ENCODE assay signal across 12 mouse cellular contexts in genomic region chr1:161268884-161269283, GRCm38 (mm10). TPM values are rescaled to one million over a fixed set of nuclear protein-coding genes. Genes with fewer than 3 reads are reported as not detected.
A peak's percentile ranks its signal among the peaks of the same experiment; 100 is the strongest.
DNase-seq lines count a peak whose midpoint lies in the region; ATAC-seq and TF ChIP-seq lines count a peak whose summit lies in the region.
"Had no signal": no experiment of that assay in that cellular context is flagged by ENCODE, and none has a peak within 500 bp of the region (broad histone marks: within the 10 kb centered on the region; RNA-seq: fewer than 3 reads in every experiment).

No protein-coding gene starts in this region.

- H3K4me3 ChIP-seq in midbrain, embryonic 11.5 days (ENCODE audit: low read depth, low read length) = no peak overlapping the region
- H3K4me3 ChIP-seq in midbrain, postnatal 0 days (ENCODE audit: low read depth, low read length) = no peak overlapping the region
- no peak overlapping the region for H3K4me3 ChIP-seq in liver, embryonic 16.5 days (ENCODE audit: low read depth, low read length)
- H3K4me3 ChIP-seq in hindbrain, embryonic 13.5 days = no peak overlapping the region
- H3K4me3 ChIP-seq in stomach, postnatal 0 days (ENCODE audit: low read depth, low read length) = no peak overlapping the region
- H3K4me3 ChIP-seq: embryonic facial prominence, embryonic 12.5 days; myocyte; stomach, embryonic 15.5 days had no signal

- WGBS in midbrain, embryonic 11.5 days = 70% methylated on average over 5 of the region's 5 CpGs
- 50% methylated on average over 5 of the region's 5 CpGs for WGBS in midbrain, postnatal 0 days
- 16% methylated on average over 5 of the region's 5 CpGs for WGBS in liver, embryonic 16.5 days (ENCODE audit: insufficient replicate concordance)
- WGBS in hindbrain, embryonic 13.5 days = 69% methylated on average over 5 of the region's 5 CpGs
- WGBS in stomach, postnatal 0 days = 55% methylated on average over 5 of the region's 5 CpGs

- no peak for TF ChIP-seq CTCF in midbrain, postnatal 0 days (IDR thresholded peaks at IDR 0.05)
- TF ChIP-seq CTCF in stomach, postnatal 0 days (IDR thresholded peaks at IDR 0.05; ENCODE audit: low read depth) = no peak

- intact Hi-C loops in gastrocnemius, postnatal 14 days (cut with DNase I; ENCODE audit: low total_unique reads) = no loop called here

- H3K27ac ChIP-seq in midbrain, embryonic 11.5 days (ENCODE audit: low read depth, low read length) = no peak overlapping the region
- no peak overlapping the region for H3K27ac ChIP-seq in midbrain, postnatal 0 days (ENCODE audit: low read depth, low read length)
- peak overlapping the region; percentile 75 for H3K27ac ChIP-seq in liver, embryonic 16.5 days (ENCODE audit: low read length)
- no peak overlapping the region for H3K27ac ChIP-seq in hindbrain, embryonic 13.5 days
- H3K27ac ChIP-seq in stomach, postnatal 0 days (replicated peaks) = no peak overlapping the region
- H3K27ac ChIP-seq: embryonic facial prominence, embryonic 12.5 days; stomach, embryonic 15.5 days had no signal

- TF ChIP-seq EP300 in stomach, postnatal 0 days (optimal IDR thresholded peaks at IDR 0.05) = no peak

- H3K4me1 ChIP-seq in midbrain, embryonic 11.5 days (ENCODE audit: control insufficient read depth, insufficient read depth, low read length) = no peaks in the 10 kb centered on the region; the same call in 1 of the 2 replicates
- no peaks in the 10 kb centered on the region for H3K4me1 ChIP-seq in midbrain, postnatal 0 days (ENCODE audit: insufficient read depth, low read length)
- H3K4me1 ChIP-seq in liver, embryonic 16.5 days (ENCODE audit: control insufficient read depth, low read depth, low read length) = peaks cover 15% of the 10 kb centered on the region
- no peaks in the 10 kb centered on the region for H3K4me1 ChIP-seq in hindbrain, embryonic 13.5 days (replicated peaks)
- H3K4me1 ChIP-seq in stomach, postnatal 0 days (replicated peaks; ENCODE audit: control insufficient read depth, insufficient read depth) = no peaks in the 10 kb centered on the region
- H3K4me1 ChIP-seq: embryonic facial prominence, embryonic 12.5 days; stomach, embryonic 15.5 days had no signal

- no peak for ATAC-seq in midbrain, embryonic 11.5 days (ENCODE audit: low FRiP score)
- no peak for ATAC-seq in midbrain, postnatal 0 days (ENCODE audit: low FRiP score)
- ATAC-seq in liver, embryonic 16.5 days (ENCODE audit: low read depth) = peak; percentile 85
- ATAC-seq in hindbrain, embryonic 13.5 days (ENCODE audit: low FRiP score) = no peak
- ATAC-seq in stomach, postnatal 0 days (ENCODE audit: low FRiP score, low TSS enrichment) = no peak; the same call in 1 of the 2 replicates

- H3K36me3 ChIP-seq in midbrain, embryonic 11.5 days (ENCODE audit: control insufficient read depth, insufficient read depth, low read length) = no peaks in the 10 kb centered on the region
- H3K36me3 ChIP-seq in midbrain, postnatal 0 days (ENCODE audit: insufficient read depth, low read length) = no peaks in the 10 kb centered on the region
- H3K36me3 ChIP-seq in liver, embryonic 16.5 days (ENCODE audit: control insufficient read depth, insufficient read depth) = no peaks in the 10 kb centered on the region
- H3K36me3 ChIP-seq in hindbrain, embryonic 13.5 days = no peaks in the 10 kb centered on the region
- H3K36me3 ChIP-seq in stomach, postnatal 0 days (ENCODE audit: control insufficient read depth, insufficient read depth, low read length) = no peaks in the 10 kb centered on the region
- H3K36me3 ChIP-seq: embryonic facial prominence, embryonic 12.5 days; stomach, embryonic 15.5 days had no signal

- H3K9me3 ChIP-seq in midbrain, embryonic 11.5 days (ENCODE audit: control insufficient read depth, low read length) = no peaks in the 10 kb centered on the region
- no peaks in the 10 kb centered on the region for H3K9me3 ChIP-seq in midbrain, postnatal 0 days (ENCODE audit: low read length)
- H3K9me3 ChIP-seq in liver, embryonic 16.5 days (replicated peaks; ENCODE audit: control insufficient read depth, low read length) = no peaks in the 10 kb centered on the region
- H3K9me3 ChIP-seq in hindbrain, embryonic 13.5 days = no peaks in the 10 kb centered on the region
- H3K9me3 ChIP-seq in stomach, postnatal 0 days (ENCODE audit: control insufficient read depth, low read length) = no peaks in the 10 kb centered on the region
- H3K9me3 ChIP-seq: embryonic facial prominence, embryonic 12.5 days; stomach, embryonic 15.5 days had no signal

- peak; percentile 10 for DNase-seq in gastrocnemius, postnatal 14 days
- DNase-seq in gastrocnemius, postnatal 4 days (ENCODE audit: low spot score in 2 of 2) = no peak
- DNase-seq in midbrain, embryonic 11.5 days (ENCODE audit: low spot score, missing footprints) = peak; percentile 80
- DNase-seq in midbrain, postnatal 0 days (ENCODE audit: low spot score) = no peak
- DNase-seq in stomach, postnatal 0 days (ENCODE audit: low spot score) = no peak
- DNase-seq in right cerebral cortex, adult 2 months (ENCODE audit: low spot score in 2 of 2) = no peak
- DNase-seq: retina, postnatal 1 day had no signal

- H3K27me3 ChIP-seq in midbrain, embryonic 11.5 days (ENCODE audit: control insufficient read depth, insufficient read depth, low read length) = no peaks in the 10 kb centered on the region
- H3K27me3 ChIP-seq in midbrain, postnatal 0 days (ENCODE audit: insufficient read depth, low read length) = no peaks in the 10 kb centered on the region
- H3K27me3 ChIP-seq in liver, embryonic 16.5 days (ENCODE audit: control insufficient read depth, insufficient read depth, low read depth, low read length) = no peaks in the 10 kb centered on the region
- no peaks in the 10 kb centered on the region for H3K27me3 ChIP-seq in hindbrain, embryonic 13.5 days
- H3K27me3 ChIP-seq in stomach, postnatal 0 days (ENCODE audit: control insufficient read depth, insufficient read depth, low read length) = no peaks in the 10 kb centered on the region
- H3K27me3 ChIP-seq: embryonic facial prominence, embryonic 12.5 days; stomach, embryonic 15.5 days had no signal

- no peak overlapping the region for H3K4me2 ChIP-seq in midbrain, embryonic 11.5 days
- H3K4me2 ChIP-seq in midbrain, postnatal 0 days (ENCODE audit: low read depth, low read length, poor library complexity, severe bottlenecking) = no peak overlapping the region
- H3K4me2 ChIP-seq in liver, embryonic 16.5 days (ENCODE audit: low read depth, low read length) = 0 out of 2 replicates have a peak overlapping the region, but pooled peaks have one; percentile 18
- no peak overlapping the region for H3K4me2 ChIP-seq in hindbrain, embryonic 13.5 days
- H3K4me2 ChIP-seq in stomach, postnatal 0 days (replicated peaks; ENCODE audit: low read depth) = no peak overlapping the region
- H3K4me2 ChIP-seq: embryonic facial prominence, embryonic 12.5 days; stomach, embryonic 15.5 days had no signal

- H3K9ac ChIP-seq in midbrain, embryonic 11.5 days (ENCODE audit: low read length) = no peak overlapping the region
- H3K9ac ChIP-seq in midbrain, postnatal 0 days (replicated peaks; ENCODE audit: low read length, poor library complexity, severe bottlenecking) = no peak overlapping the region
- H3K9ac ChIP-seq in liver, embryonic 16.5 days (ENCODE audit: low read depth, low read length) = no peak overlapping the region
- no peak overlapping the region for H3K9ac ChIP-seq in hindbrain, embryonic 13.5 days
- no peak overlapping the region for H3K9ac ChIP-seq in stomach, postnatal 0 days (ENCODE audit: low read length)
- H3K9ac ChIP-seq: embryonic facial prominence, embryonic 12.5 days; stomach, embryonic 15.5 days had no signal

RNA-seq across cellular contexts. Expression of gene Prdx6, which starts 17.9 kb away (rescaled TPM):
- 10 to 100 TPM; 70.1 to 78.6 TPM for total RNA-seq in gastrocnemius, postnatal 14 days (2021)
- total RNA-seq in gastrocnemius, postnatal 4 days (2021) = 10 to 100 TPM; 75.6 to 81.5 TPM
- 389 and 403 TPM in 2 replicates for polyA plus RNA-seq in midbrain, embryonic 11.5 days (2014; fragmentation: Nextera tagmentation; extraction: Ambion mirVana)
- 79.1 and 90.3 TPM in 2 replicates for total RNA-seq in midbrain, postnatal 0 days (2014; rRNA removed)
- polyA plus RNA-seq in midbrain, postnatal 0 days (2015; fragmentation: Nextera tagmentation; extraction: Ambion mirVana) = 159 and 160 TPM in 2 replicates
- 383 and 398 TPM in 2 replicates for polyA plus RNA-seq in liver, embryonic 16.5 days (2015; fragmentation: Nextera tagmentation; extraction: Ambion mirVana)
- polyA plus RNA-seq in hindbrain, embryonic 13.5 days (2015; fragmentation: Nextera tagmentation; extraction: Ambion mirVana) = 209 and 223 TPM in 2 replicates
- polyA plus RNA-seq in stomach, postnatal 0 days (2015; fragmentation: Nextera tagmentation; extraction: Ambion mirVana) = 278 and 293 TPM in 2 replicates

Comparison
In these comparisons a context has a peak if more than half of its experiments do, and no peak if none do; other contexts are left out.
1. DNase-seq: peak in gastrocnemius, postnatal 14 days (single experiment) and midbrain, embryonic 11.5 days (single experiment); none in gastrocnemius, postnatal 4 days (0 of 2), midbrain, postnatal 0 days (single experiment), stomach, postnatal 0 days (single experiment) and right cerebral cortex, adult 2 months (0 of 2).